In the genomic region with DNA sequence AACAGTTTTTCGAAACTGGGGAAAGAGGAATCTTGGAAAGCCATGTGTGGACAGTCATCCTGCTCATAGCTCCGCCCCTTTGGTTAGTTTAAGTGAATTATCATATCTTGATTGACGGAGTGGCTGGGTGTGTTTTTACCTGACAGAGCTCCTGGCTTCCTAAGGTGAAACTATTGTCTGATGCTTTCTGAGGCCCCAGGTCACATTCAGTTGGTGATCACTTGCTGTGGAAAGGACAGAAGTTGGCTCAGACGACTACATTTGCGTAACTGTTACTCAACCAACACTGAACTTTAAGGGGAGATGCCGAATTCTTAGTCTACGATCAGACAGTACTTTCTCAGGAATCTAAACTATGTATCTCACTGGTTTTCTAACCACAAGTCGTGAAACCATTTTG, we compare ENCODE assay signal across 8 mouse cellular contexts. TPM values are rescaled to one million over a fixed set of nuclear protein-coding genes. Genes with fewer than 3 reads are reported as not detected.
DNase-seq lines count a peak whose midpoint lies in the region; ATAC-seq lines count a peak whose summit lies in the region.

No protein-coding gene starts in this region.

- peaks cover 6% of the 10 kb centered on the region; the same call in 1 of the 2 replicates for H3K4me1 ChIP-seq in kidney, embryonic 16.5 days (ENCODE audit: insufficient read depth, low read length)
- peaks cover 13% of the 10 kb centered on the region for H3K4me1 ChIP-seq in hindbrain, embryonic 12.5 days
- H3K4me1 ChIP-seq in midbrain, embryonic 14.5 days (ENCODE audit: control insufficient read depth, insufficient read depth, low read length), result peaks cover 13% of the 10 kb centered on the region

- 63% methylated on average over 8 of the region's 8 CpGs for WGBS in kidney, embryonic 16.5 days
- 47% methylated on average over 8 of the region's 8 CpGs for WGBS in hindbrain, embryonic 12.5 days
- WGBS in midbrain, embryonic 14.5 days, result 50% methylated on average over 8 of the region's 8 CpGs

- H3K4me2 ChIP-seq in kidney, embryonic 16.5 days (replicated peaks; ENCODE audit: low read depth, low read length), result peak overlapping the region; percentile 73
- peak overlapping the region; percentile 54 for H3K4me2 ChIP-seq in hindbrain, embryonic 12.5 days (replicated peaks)
- peak overlapping the region; percentile 72 for H3K4me2 ChIP-seq in midbrain, embryonic 14.5 days (ENCODE audit: low read length)

- DNase-seq in kidney, adult 8-10 months, result no peak
- peak; percentile 62 for DNase-seq in adipocyte (ENCODE audit: low spot score)
- peak; percentile 11 for DNase-seq in midbrain, embryonic 14.5 days
- no peak for DNase-seq in retina, embryonic 14.5 days (ENCODE audit: low spot score)
- DNase-seq in kidney, postnatal 10 days, result no peak
- DNase-seq in cerebellum, adult 8-10 months, result no peak

- no peak overlapping the region for H3K27ac ChIP-seq in kidney, embryonic 16.5 days (ENCODE audit: low read length)
- H3K27ac ChIP-seq in hindbrain, embryonic 12.5 days, result no peak overlapping the region
- H3K27ac ChIP-seq in midbrain, embryonic 14.5 days (replicated peaks; ENCODE audit: low read depth, low read length), result no peak overlapping the region

- peak overlapping the region; percentile 76 for H3K4me3 ChIP-seq in kidney, embryonic 16.5 days (ENCODE audit: low read length)
- peak overlapping the region; percentile 71 for H3K4me3 ChIP-seq in hindbrain, embryonic 12.5 days
- H3K4me3 ChIP-seq in midbrain, embryonic 14.5 days (replicated peaks; ENCODE audit: low read depth, low read length), result peak overlapping the region; percentile 64

- peak; percentile 7; the same call in 1 of the 2 replicates for ATAC-seq in kidney, embryonic 16.5 days (ENCODE audit: low FRiP score, low TSS enrichment)
- no peak for ATAC-seq in hindbrain, embryonic 12.5 days (ENCODE audit: low FRiP score)
- no peak for ATAC-seq in midbrain, embryonic 14.5 days (ENCODE audit: low FRiP score, low TSS enrichment)

- H3K9me3 ChIP-seq in kidney, embryonic 16.5 days (ENCODE audit: low read length), result no peaks in the 10 kb centered on the region
- no peaks in the 10 kb centered on the region for H3K9me3 ChIP-seq in hindbrain, embryonic 12.5 days (replicated peaks)
- H3K9me3 ChIP-seq in midbrain, embryonic 14.5 days (ENCODE audit: control insufficient read depth, low read length), result no peaks in the 10 kb centered on the region

- H3K36me3 ChIP-seq in kidney, embryonic 16.5 days (ENCODE audit: insufficient read depth, low read length), result peaks cover 8% of the 10 kb centered on the region
- peaks cover 3% of the 10 kb centered on the region; the same call in 1 of the 2 replicates for H3K36me3 ChIP-seq in hindbrain, embryonic 12.5 days
- H3K36me3 ChIP-seq in midbrain, embryonic 14.5 days (ENCODE audit: control insufficient read depth, insufficient read depth, low read length), result peaks cover 13% of the 10 kb centered on the region

- H3K27me3 ChIP-seq in kidney, embryonic 16.5 days (ENCODE audit: insufficient read depth, low read length), result no peaks in the 10 kb centered on the region
- H3K27me3 ChIP-seq in hindbrain, embryonic 12.5 days, result no peaks in the 10 kb centered on the region
- H3K27me3 ChIP-seq in midbrain, embryonic 14.5 days (ENCODE audit: control insufficient read depth, insufficient read depth, low read length), result no peaks in the 10 kb centered on the region

- peak overlapping the region; percentile 87 for H3K9ac ChIP-seq in kidney, embryonic 16.5 days (replicated peaks; ENCODE audit: low read length)
- 0 out of 2 replicates have a peak overlapping the region, but pooled peaks have one; percentile 85 for H3K9ac ChIP-seq in hindbrain, embryonic 12.5 days
- peak overlapping the region; percentile 48; the same call in 1 of the 2 replicates for H3K9ac ChIP-seq in midbrain, embryonic 14.5 days (replicated peaks; ENCODE audit: low read length)

RNA-seq across cellular contexts. Expression of a gene that starts 0.7 kb away (rescaled TPM):
- polyA plus RNA-seq in kidney, embryonic 16.5 days (2015; fragmentation: Nextera tagmentation; extraction: Ambion mirVana), result 396 and 428 TPM in 2 replicates
- 495 and 532 TPM in 2 replicates for polyA plus RNA-seq in hindbrain, embryonic 12.5 days (2016; fragmentation: Nextera tagmentation; extraction: Ambion mirVana)
- 355 and 360 TPM in 2 replicates for polyA plus RNA-seq in midbrain, embryonic 14.5 days (2014; fragmentation: Nextera tagmentation; extraction: Ambion mirVana)

RNA-seq across cellular contexts. Expression of a gene that starts 33.2 kb away (rescaled TPM):
- 16.0 and 16.2 TPM in 2 replicates for polyA plus RNA-seq in kidney, embryonic 16.5 days (2015; fragmentation: Nextera tagmentation; extraction: Ambion mirVana)
- polyA plus RNA-seq in hindbrain, embryonic 12.5 days (2016; fragmentation: Nextera tagmentation; extraction: Ambion mirVana), result 16.1 and 16.7 TPM in 2 replicates
- polyA plus RNA-seq in midbrain, embryonic 14.5 days (2014; fragmentation: Nextera tagmentation; extraction: Ambion mirVana), result 7.8 and 10.3 TPM in 2 replicates

RNA-seq across cellular contexts. Expression of a gene that starts 48.8 kb away (rescaled TPM):
- polyA plus RNA-seq in kidney, embryonic 16.5 days (2015; fragmentation: Nextera tagmentation; extraction: Ambion mirVana), result 24.9 and 25.4 TPM in 2 replicates
- polyA plus RNA-seq in hindbrain, embryonic 12.5 days (2016; fragmentation: Nextera tagmentation; extraction: Ambion mirVana), result 28.0 and 29.2 TPM in 2 replicates
- polyA plus RNA-seq in midbrain, embryonic 14.5 days (2014; fragmentation: Nextera tagmentation; extraction: Ambion mirVana), result 28.6 and 28.8 TPM in 2 replicates

Comparison
In these comparisons a context has a peak if more than half of its experiments do, and no peak if none do; other contexts are left out.
1. DNase-seq: peak in adipocyte (single experiment) and midbrain, embryonic 14.5 days (single experiment); none in kidney, adult 8-10 months (0 of 2), retina, embryonic 14.5 days (single experiment), kidney, postnatal 10 days (single experiment) and cerebellum, adult 8-10 months (single experiment).
2. Peak in every context shown above with its lines, with median percentiles within 50 percentile points of each other: H3K4me2 ChIP-seq, H3K4me3 ChIP-seq and H3K9ac ChIP-seq.